Mouse (Mus musculus) embryo, embryonic 10.5 days (tissue): Measurements from ENCODE around the gene Enpp7.

ENCODE experiments used
- DNase-seq: peaks from one replicate; pipeline ENCODE4 v3.0.0-alpha.2; 2015; ENCODE audit warnings: low spot score

Gene Enpp7

DNA sequence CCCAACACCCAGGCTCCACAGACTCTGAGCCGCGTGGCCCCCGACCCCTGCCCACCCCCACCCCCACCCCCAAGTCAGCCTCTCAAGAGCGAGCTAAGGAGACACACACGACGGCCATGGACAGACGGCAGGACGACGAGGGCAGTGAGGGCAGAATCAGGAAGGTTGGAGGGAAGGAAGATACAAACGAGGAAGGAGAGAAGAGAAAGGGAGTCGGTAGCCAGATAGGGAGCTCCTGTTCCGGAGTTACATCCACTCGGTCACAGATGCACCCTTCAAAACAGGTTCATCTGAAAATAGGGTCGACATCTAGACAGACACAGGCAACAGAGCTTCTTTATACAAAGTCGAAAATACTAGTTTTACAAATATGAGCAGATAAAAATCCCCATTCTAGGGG, 48.5 kb downstream of the Enpp7 start:
- DNase-seq = peak; percentile 45

DNA sequence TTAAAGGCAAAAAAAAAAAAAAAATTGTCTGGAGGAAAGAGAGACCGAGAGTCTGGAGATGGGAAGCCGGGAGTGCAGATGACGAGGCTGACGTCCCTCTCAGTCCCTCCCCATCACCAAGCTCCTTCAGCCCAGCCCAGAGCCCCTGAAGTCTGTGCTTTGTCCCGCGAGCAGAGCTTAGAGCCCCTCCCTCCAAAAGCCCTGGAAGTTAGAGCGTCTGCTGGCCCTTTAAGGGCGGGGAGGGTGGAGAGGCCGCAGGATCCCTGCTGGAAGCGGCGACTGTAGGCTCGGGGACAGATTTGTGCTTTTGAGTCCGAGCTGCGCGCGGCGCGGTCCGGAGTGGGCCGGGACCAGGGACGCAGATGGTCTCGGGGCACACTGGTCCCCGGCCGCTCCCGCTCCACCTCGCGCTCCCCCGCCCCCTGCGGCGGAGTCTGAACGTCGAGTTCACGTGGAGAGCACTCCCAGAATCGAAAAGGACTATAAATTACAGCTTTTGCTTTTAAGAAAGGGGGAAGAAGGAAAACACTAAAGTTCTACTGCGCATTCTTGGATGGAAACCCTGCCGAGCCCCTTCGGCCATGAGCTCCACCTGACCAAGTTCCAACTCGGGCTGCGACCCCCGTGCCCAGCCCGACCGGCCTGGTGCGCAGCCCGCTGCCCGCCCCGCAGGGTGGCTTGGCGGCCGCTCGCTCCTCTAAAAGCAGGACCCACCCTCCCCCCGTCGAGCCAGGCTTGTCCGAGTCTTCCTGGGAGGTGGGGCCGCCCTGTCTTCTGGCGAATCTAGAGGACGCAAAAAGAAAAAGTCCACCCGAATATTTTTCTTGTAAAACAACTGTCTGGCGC, 49.2 kb downstream of the Enpp7 start:
- peak; percentile 75 for DNase-seq

DNA sequence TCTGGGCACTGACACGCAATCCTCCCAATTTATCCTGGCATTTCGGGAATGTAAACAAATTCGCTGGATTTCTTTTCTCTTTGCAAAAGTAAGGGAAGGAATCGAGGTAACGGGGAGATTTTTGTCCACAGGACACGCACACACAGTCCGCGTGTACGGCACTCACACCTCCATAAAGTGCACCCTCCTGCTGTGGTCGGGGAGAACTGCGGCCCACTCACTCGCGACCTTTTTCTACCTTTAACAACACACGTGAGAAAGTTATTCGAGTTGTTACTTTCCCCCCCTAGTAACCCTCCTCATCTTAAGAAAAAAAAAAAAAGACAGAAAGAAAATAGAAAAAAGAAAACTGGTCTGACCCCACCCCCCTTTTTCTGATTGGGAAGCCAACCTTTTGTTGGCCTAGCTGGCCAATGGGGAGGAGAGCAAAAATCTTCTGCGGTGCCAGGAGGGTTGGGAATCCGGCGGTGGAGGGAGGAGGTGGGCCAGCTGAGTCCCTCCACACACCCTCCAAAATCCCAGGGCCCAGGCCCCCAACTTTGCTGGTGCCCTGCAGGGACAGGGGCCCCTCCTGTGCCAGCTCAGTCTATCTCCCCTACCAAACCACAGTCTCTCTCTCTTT, 49.9 kb downstream of the Enpp7 start:
- peak; percentile 73 for DNase-seq

DNA sequence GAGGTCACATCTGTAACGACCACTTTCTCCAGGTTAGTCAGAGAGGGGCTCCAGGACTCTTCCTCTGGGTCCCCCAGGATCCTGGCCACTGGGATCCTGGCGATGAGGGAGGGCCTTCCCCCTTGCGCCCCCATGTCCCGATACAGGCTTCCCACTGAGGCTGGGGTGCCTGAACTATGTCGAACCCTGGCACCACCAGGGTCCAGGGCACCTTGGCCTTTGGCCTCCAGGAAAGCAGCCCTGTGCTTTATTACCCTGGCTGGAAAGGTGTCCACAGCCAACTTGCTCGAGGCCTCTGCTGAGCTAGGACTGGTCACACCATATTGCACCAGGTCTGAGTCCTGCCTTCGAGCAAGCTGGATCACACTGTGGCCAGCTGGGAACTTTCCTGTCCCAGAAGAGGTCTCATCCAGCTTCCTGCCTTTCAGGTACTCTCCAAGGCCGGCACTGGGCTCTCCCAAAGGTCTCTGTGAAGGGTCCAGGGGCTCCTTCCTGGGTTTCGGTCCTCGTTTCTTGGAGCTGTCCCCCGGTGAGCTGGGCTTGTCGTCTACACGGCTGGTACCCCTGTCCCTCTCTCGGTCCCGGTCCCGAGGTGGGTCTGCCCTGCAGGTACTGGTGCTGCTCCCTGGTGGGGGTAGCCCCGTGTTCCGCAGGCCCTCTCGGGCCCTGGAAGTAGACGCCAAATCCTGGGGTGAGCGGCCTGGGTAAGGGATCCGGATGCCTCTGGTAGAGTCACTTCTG, 50.9 kb downstream of the Enpp7 start:
- no peak for DNase-seq

DNA sequence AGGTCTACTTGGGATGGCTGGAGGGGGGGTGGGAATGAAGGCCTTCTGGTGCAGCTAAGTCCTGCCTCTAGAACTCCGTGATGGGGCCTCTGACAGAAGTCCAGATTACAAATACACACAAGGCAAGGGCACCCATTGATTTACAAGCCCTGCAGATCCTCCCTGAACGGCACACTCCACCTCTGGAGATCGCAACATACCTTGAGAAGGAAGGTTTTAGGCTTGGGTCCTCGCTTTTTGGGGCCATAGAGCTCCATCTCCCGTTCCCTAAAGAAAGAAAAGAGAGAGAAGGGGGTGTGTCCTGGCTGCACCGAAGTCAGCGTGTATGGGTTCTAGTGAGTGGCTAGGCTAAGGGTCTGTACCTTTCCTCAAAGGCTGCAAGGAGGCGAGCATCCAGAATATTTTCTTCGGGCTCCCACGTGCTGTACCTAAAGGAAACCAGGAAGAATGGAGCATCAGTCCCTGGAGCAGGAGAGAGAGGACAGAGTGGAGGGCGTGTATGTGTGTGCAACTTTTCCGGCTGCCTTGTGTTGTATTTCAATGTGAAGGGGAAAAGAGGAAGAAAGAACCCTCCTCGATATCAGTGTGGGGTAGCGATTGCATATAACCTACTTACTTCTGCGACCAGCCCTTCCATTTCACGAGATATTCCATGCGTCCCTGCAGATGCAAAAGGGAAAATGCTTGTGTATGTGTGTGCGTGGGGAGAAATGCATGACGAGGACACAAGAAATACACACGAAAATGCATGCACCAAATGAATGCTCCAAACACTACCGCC, 51.9 kb downstream of the Enpp7 start:
- peak; percentile 38 for DNase-seq

DNA sequence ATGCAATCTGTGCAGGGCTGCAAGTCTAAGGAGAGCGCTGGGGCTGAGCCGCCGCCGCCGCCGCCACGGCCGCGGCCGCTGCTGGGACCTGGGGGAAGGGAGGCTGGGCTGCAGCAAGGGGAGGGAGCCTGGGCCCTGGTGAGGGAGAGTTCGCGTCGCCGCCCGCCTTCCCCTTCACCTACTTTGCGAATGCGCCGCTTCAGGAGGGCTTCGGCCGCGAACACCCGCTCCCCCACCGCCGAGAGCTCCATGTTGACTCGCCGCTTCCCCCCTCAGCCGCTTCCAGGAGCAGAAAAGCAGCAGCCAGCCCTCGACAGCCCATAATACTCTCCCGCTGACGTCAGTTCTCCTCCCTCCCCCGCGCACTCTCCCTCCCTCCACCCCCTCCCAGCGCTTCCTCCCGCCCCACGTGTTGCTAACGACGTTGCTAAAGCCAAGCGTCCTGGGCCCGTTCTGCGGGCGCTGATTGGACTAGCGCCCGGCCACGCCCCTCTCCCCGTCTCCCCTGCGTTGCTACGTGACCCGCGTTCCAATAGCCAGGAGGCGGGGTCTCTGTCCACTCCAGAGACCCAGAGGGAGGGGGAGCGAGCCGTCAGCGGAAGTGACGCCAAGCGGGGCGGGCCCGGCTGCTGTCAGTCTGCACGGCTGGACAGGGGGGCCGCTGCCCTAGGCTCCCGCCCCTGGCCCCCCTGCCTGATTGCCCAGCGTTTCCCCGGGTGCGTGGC, 52.8 kb downstream of the Enpp7 start, which contains the start of gene Cbx8:
Gene Cbx8 (minus strand): TSS at position 370 of the 725 bp plus-strand sequence.
- peak; percentile 100 for DNase-seq

DNA sequence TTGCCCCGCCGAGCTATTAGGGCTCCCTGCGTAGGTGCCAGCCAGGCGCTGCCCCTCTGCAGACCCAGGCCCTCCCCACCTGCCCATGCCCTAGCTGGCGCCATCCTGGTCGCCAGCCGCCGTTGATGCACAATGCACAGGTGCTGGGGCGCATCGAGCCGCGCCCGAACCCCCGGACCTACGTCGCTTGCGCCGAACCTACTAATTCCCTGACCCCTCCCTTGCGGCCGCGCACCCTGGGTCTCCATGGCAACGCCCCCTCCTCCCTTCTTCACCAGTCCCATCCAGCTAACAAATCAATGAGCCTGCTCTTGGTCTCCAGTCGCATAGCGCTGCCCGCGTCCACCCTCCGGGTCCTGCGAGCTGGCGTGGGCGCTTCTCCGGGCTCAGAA, 53.3 kb downstream of the Enpp7 start:
- peak; percentile 81 for DNase-seq

DNA sequence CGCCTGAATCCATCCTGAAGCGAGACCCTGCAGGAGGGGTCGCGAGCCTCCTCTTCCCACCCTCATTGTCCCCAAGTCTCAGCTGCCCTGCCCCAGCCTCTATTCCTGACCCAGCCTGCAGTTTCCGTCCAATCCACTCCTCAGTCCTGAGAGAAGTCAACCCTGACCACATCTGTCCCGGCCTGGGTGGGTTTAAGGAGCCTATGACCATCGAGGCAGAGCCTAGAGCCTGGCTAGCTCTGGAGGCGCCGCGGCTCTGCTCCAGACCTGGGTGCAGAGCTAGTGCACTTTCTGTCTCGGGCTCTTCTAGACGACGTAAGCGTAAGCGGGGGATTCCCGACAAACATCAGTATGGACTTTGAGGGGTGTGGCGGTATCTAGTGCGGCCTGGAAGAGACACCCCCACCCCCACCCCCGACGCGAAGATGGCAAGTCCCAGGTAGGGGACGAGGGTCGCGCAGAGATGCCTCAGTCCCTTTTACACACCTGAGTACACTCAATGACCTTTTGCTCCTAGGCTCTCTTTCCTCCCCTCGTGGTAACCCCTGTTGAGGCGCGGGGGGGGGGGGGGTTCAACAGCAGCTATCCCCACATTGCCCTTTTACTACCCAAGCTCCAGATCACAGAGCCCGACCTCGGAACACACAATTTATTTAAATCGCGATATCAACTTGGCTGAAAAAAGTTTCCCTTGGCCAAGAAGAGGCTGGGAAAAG, 53.9 kb downstream of the Enpp7 start:
- DNase-seq = peak; percentile 65
